Mouse (Mus musculus): ENCODE data around the gene Myh13. TPM values are rescaled to one million over a fixed set of nuclear protein-coding genes. Genes with fewer than 3 reads are reported as not detected.

The Myh13 gene
- total RNA-seq (2021): 0.08 TPM in 1 of 2 replicates, not detected in the other
- long read RNA-seq, experiment 1: 0 reads
- long read RNA-seq, experiment 2: 0 reads

DNA sequence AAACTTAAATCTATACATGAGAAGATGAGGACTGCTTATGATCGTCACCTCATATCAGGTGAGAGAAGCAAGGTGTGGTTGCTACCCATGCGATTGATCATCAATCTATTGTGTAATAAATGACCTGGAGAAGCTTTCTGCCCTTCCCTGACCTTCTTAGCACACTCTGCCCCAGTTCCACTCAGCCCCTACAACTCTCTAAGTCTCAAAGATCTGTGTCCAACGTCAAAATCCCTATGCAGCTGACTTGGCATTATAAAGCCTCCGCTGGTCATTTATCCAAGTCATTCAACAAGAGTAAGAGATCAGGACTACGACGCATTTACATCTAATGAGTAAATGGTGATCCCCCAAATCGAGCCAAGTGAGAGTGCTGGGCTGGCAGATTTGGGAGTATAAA lies at the start of gene Myh13:
Myh13 (plus strand) TSS at position 301 of the 400 bp plus-strand sequence.
- no peak for DNase-seq

DNA sequence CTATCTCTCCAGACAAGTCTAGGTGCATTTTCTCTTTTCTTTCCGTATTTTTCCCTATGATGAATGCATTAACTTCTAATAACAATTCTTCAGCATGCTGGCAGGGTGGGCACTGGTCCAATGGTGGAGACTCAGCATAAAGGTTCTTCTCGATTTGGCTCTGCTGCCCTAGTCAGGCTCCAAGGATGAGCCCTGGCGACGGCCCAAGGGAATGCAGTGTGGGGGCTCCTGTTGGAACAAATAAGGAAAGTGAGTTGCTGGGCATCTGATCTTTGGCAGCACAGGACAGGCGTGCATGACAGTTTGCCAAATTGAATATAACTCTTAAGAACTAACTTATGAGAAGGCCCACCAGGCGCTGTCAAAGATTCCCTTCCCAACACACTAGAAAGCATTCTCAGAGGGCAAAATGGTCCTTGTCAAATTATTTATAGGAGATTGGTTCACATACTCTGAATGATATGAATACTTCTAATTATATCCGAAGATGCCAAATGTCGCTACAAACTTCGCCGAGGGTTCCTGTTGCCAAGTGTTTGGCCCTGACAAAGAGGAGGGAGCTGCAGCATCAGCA lies 44.8 kb upstream of the Myh13 start, which contains the start of gene Myh8:
Myh8 (plus strand) TSS at position 524 of the 574 bp plus-strand sequence.
- DNase-seq: peak; percentile 16

DNA sequence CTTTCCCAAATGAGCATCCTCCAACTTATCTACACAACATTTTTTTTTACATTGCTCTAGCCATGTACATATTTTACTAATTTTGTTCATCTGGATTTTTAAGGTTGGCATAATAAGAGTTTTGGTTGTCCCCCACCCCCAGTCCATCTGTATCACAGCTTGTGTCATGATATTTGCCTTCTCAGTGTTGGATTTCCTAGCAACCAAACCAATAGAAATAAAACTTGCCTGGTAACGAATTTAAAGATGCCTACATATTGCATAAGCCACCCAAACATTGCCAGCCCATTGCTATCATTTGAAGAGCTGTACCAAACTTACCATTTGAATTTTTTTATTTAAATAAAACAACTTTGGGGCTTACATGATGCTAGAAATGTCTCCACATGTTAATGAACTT lies 28.0 kb upstream of the Myh13 start:
- no peak for DNase-seq

DNA sequence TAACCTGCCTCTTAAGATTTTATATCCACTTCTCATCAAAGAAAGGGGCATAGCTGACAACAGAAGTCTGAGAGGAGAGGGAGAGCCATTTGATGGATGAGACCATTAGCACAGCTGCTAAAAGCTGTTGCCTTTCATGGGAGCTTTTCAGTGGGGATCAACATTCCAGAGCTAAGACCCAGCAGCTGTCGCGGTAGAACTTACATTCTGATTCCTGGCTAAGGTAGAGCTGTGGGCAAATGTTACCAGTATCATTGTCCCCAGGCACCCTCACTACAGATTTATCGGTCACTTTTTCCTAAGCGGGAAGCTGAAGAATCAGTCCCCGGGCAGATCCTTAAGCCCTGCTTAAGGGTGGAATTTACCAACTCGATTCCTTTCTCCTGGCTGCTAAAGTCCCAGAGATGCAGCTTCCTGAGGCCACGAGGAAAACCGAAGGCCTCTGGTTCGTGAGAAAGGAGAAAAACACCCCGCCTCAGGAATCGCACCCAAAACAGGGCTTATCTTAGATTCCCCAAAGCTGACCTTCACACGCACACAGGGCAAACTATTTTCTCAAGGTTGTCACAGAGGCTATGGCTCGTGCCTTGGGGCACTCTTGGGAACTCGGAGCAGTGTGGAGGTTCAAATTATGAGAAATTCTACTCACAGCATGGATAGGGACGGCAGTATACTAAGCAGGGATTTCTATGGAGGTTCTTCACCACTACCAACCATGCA lies 7.6 kb upstream of the Myh13 start:
- no peak for DNase-seq

DNA sequence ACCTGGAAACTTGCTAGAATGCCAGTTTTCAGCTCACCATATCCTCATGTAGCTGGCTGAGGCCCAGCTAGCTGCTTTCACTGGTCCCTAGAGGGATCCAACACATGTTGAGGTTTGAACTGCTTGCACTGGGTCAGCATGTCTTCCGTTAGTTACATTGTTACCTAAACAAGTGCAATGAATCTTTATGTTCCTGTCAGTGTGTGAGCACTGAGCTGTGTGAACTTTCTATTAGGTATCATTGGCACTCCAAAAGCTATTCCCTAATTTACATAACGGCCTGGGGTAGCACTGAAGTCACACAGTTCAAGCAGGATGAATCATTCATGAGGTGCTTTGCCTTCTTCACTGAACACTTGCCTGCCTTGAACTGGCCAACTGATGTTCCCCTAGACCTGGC lies 5.1 kb downstream of the Myh13 start:
- DNase-seq: no peak

DNA sequence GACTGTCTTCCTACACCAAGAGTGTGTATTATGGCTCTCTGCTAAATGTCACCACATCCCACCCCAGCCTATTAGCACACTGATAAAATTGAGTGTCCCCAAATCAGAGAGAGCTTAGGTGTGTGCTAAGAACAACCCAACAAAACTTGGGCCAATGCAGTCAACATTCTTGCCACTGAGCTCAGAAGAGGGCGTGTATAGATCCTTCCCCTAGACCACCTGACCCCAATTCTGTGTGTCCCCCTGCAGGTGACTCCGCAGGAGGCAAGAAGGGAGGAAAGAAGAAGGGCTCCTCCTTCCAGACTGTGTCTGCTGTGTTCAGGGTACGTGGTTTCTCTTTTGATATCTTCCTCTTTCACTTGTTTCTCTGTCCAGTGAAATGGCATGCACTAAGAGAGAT lies 23.1 kb downstream of the Myh13 start:
- no peak for DNase-seq

DNA sequence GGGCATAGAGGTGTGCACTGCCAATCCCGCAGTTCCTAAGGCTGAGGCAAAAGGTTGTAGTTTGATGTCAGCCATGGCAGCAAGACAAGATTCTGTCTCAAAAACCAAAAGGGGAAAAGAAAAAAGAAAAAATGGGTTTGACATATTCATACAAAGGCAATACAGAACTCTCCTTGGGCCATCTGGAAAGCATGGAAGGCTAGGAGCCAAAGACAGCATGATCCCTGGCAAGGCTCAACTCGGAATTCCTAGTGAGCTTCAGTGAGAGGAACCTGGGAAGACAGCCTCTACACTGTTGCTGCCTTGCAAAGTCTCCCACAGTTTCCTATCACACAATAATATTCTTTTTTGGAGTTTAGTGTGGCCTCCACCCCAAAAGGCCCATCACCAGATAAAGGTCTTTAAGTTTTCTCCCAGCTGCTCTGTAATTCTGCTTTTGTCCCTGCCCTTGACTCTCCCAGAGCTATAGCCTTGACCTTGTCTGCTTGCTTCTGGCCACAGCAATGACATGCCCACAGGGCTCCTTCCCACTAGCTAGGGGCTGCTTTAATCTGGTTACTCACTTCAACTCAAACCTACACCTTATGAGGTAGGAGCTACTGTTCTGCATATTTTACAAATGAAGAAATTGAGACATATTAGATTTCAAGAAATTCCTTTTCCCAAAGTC lies 23.9 kb downstream of the Myh13 start:
- no peak for DNase-seq

DNA sequence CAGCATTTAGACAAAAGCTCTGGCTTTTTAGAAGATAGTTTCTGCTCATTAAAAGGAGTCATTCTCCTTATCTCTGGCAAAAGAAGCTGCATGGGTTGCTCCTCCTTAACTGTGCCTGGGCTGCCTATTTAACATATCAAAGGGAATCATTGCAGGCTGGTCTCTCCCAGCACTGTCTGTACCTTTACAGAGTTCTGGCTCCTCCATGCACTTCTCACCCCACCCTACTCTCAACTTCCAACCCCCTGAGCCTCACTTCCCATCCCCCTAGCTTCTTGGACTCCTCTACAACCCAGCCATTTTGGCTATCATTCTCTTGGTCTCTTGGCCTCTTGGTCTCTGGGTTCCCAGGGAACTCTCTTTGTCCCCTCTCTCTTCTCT lies 24.4 kb downstream of the Myh13 start:
- no peak for DNase-seq

DNA sequence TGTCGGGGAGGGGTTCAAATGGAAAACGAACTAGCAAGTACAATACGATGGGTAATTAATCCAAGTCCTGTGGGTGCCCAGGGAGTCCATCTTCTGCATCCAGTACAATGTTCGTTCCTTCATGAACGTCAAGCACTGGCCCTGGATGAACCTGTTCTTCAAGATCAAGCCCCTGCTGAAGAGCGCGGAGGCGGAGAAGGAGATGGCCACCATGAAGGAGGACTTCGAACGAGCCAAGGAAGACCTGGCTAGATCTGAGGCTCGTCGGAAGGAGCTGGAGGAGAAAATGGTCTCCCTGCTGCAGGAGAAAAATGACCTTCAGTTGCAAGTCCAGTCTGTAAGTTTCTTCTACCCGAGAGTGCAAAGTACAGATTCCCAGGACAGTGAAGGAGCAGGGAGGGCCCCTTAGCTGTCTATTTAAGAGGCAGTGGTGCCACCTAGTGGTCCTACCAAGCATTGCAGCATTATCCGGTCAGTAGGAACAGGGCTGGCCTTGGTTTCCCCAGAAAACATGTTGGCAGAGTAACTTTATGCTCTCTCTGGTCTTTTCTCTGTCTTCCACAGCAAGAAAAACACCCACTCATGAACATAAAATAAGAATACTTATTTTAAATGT lies 28.8 kb downstream of the Myh13 start:
- peak; percentile 79 for DNase-seq

- no peak for DNase-seq
Observed at GRCm38 (mm10) chr11:67353011-67353410, 31.6 kb downstream of the Myh13 start.

DNA sequence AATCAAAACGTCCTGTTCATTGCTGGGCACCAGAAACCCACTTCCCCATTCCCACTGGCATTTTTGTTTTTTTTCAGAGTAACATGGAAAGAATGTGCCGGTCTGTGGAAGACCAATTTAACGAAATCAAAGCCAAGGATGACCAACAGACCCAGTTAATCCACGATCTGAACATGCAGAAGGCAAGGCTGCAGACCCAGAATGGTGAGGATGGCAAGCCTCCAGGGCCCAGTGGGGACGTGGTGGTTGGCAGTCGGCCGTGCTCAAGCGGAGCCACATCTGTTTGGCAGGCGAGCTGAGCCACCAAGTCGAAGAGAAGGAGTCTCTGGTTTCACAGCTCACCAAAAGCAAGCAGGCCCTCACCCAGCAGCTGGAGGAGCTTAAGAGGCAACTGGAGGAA lies 36.6 kb downstream of the Myh13 start:
- DNase-seq: no peak

- DNase-seq: no peak
Observed at GRCm38 (mm10) chr11:67362236-67362635, 40.8 kb downstream of the Myh13 start.

DNA sequence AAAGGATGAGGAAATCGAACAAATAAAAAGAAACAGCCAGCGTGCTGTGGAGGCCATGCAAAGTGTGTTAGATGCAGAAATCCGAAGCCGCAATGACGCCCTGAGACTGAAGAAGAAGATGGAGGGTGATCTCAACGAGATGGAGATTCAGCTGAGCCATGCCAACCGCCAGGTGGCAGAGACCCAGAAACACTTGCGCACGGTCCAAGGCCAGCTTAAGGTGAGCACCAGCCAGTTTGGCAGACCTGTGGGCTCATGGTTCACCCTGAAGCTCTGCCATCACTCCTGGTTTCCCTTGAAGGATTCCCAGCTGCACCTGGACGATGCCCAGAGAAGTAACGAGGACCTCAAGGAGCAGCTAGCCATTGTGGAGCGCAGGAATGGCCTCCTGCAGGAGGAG lies 43.1 kb downstream of the Myh13 start:
- no peak for DNase-seq

DNA sequence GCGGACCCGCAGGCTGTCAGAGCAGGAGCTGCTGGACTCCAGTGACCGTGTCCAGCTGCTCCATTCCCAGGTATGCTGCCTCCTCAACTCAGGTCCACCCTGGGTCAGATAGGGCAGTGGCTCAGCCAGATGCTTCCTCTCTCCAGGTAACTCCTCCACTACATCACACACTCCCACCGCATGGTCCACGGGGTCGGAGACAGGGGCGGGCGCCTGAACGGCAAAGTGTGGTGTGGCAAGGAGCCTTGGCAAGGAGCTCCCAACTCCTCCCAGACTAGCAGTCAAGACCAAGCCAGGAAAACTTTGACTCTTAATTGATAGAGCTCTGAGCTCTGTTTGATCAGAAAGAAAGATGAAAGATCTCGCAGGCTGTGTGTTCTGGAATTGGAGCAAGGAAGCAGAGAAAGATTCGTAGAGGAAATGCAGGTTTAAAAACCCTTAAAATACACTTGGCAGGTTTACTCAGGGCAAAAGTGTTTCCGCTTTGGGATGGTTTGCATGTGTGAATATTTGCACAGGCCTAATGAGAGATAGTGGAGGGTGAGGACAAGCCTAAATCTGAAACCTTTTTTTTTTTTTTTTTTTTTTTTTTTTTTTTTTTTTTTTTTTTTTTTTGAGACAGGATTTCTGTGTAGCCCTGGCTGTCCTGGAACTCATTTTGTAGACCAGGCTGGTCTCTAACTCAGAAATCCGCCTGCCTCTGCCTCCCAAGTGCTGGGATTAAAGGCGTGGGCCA lies 43.7 kb downstream of the Myh13 start:
- no peak for DNase-seq

GRCm38 (mm10) chr11:67366936-67367335 lies 45.5 kb downstream of the Myh13 start:
- peak; percentile 14 for DNase-seq

DNA sequence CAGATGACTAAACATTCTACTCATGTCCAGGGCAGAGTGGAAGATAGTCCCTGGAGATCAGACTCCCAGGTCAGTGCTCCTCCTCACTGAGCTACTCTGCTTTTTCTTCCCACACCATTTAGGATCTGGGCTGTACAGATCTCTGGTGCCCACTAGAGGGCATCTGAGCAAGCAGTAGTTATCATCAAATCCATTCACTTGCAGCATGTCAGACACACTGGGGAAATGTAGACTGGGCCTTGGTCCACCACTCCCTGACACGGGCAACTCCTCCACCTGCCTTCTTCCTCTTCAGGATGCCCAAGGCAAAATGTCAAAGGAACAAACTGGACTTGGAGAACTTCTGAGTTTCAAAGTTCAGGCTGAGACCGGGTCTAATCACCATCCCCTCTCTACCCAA lies 51.9 kb downstream of the Myh13 start:
- DNase-seq: peak; percentile 50

GRCm38 (mm10) chr11:67376308-67376707 lies 54.9 kb downstream of the Myh13 start:
- DNase-seq: peak; percentile 34

GRCm38 (mm10) chr11:67379703-67380510 lies 58.4 kb downstream of the Myh13 start:
- DNase-seq: peak; percentile 17

GRCm38 (mm10) chr11:67381833-67382232 lies 60.4 kb downstream of the Myh13 start:
- peak; percentile 11 for DNase-seq

GRCm38 (mm10) chr11:67384653-67385052 lies 63.2 kb downstream of the Myh13 start:
- DNase-seq: no peak

DNA sequence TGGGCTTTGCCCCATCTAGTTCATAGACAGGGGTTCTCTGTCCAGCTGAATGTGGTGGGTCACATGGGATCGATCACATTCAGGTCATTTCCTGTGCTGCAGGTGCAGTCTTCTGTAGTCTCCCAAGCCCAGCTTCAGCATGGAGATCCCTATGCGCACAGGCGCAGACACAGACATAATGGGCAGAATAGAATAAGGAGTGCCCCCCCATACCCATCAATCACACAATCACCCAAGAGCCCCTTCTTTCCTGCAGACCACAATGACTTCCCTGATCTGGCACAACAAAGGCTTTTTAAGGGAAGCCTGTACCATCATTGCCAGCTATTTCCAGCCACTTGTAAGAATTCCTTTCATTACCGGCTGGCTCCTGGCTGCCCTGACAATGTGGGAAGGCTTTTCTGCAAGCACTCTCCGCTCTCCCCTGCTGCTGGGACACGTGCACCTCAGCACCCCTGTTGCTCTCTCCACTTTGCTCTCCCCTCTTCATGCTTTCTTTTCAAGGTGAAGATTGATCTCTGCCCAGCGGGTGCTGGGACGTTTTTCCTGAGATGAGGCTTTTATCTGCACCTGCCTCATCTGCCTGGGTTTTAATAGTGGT lies 65.5 kb downstream of the Myh13 start:
- no peak for DNase-seq

All from adrenal gland, postnatal 14 days (tissue).